Comparison of ENCODE assay signal across 14 mouse cellular contexts in genomic region chr8:81815551-81815950, GRCm38 (mm10).
"Had no signal": no experiment of that assay in that cellular context is flagged by ENCODE, and none has a peak within 500 bp of the region (broad histone marks: within the 10 kb centered on the region; RNA-seq: fewer than 3 reads in every experiment).

No protein-coding gene starts in this region.

- H3K27ac ChIP-seq: layer of hippocampus, adult 2 months; limb, embryonic 13.5 days; liver, embryonic 15.5 days; macrophage; midbrain, embryonic 13.5 days had no signal

- DNase-seq: kidney, adult 9 months; kidney, postnatal 10 days; kidney, postnatal 4 days; lung, embryonic 14.5 days; lung, postnatal 10 days; right cerebral cortex, adult 18-20 months; right cerebral cortex, postnatal 25 days; thymus, postnatal 36 days had no signal

- H3K36me3 ChIP-seq: limb, embryonic 13.5 days; liver, embryonic 15.5 days; midbrain, embryonic 13.5 days had no signal

- H3K9ac ChIP-seq: limb, embryonic 13.5 days; liver, embryonic 15.5 days; lung, embryonic 14.5 days; midbrain, embryonic 13.5 days had no signal

- H3K27me3 ChIP-seq: limb, embryonic 13.5 days; liver, embryonic 15.5 days had no signal

- ATAC-seq: midbrain, embryonic 13.5 days had no signal

- H3K4me3 ChIP-seq: layer of hippocampus, adult 2 months; limb, embryonic 13.5 days; liver, embryonic 15.5 days; midbrain, embryonic 13.5 days had no signal

- H3K4me1 ChIP-seq: liver, embryonic 15.5 days had no signal

- H3K4me2 ChIP-seq: limb, embryonic 13.5 days; liver, embryonic 11.5 days; liver, embryonic 15.5 days; lung, embryonic 14.5 days; midbrain, embryonic 13.5 days had no signal

- H3K9me3 ChIP-seq: limb, embryonic 13.5 days; liver, embryonic 15.5 days; midbrain, embryonic 13.5 days had no signal
